Mouse (Mus musculus) MN1 (cell line): ENCODE results near the gene 4933430I17Rik.
"Not testable (repeated sequence)": the region's sequence is repeated elsewhere in the genome, so short reads cannot be mapped to it uniquely, and the experiment has no call there.

ENCODE experiments used
- DNase-seq: peaks from one replicate; pipeline ENCODE4 v3.0.0-alpha.2; 2016; ENCODE audit warnings: low spot score

The 4933430I17Rik gene

DNA sequence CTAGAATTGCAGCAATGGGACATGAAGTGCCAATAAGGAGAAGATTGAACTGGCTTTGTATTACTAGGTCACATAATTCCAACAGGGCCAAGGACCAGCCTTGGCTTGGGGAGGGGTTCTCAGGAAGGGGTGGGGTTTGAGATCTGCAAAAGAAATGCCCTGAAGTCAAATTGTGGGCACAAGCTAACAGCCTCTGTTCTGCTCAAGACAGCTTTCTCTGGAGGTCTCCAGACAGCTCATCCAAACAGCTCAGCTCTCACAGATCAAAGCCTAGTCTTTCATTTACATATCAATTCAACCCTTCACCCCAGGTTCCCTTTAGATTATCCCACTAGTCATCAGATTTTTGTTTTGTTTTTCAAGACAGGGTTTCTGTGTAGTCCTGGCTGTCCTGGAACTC, 19.6 kb downstream of the 4933430I17Rik start:
- DNase-seq = no peak

- DNase-seq = no peak
Measured at GRCm38 (mm10) chr4:62551966-62552365, 26.8 kb downstream of the 4933430I17Rik start.

GRCm38 (mm10) chr4:62557436-62557835, 32.3 kb downstream of the 4933430I17Rik start:
- no peak for DNase-seq

DNA sequence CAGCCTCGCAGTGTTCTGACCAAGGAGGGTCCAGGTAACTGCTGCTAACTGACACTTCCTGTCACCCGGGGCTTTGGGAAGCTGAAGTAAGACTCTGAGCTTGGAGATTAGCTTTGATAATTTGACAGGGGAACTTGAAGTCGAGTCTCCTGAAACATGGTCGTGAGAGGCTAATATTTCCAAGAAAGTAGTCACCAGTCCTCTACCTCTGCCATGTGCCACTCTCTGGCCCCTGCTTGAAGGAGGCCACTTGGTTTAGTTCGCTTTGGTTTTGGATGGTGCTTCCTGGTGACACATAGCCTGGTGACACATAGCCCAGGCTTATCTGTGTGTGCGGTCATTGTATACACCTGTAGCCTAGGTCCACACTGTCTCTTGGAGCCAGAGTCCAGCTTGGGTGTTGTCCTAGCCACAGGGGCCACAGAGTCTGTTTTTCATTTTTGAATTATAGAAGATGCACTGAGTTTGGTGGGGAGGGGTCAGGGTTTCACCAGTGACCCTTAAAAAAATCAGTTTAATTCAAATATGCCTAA, 34.7 kb downstream of the 4933430I17Rik start, which contains the start of gene Rgs3:
Gene Rgs3, plus strand, starts transcription at position 51 of the 533 bp plus-strand sequence.
- DNase-seq = no peak

- peak; percentile 77 for DNase-seq
Measured at GRCm38 (mm10) chr4:62560963-62561629, 35.9 kb downstream of the 4933430I17Rik start.

DNA sequence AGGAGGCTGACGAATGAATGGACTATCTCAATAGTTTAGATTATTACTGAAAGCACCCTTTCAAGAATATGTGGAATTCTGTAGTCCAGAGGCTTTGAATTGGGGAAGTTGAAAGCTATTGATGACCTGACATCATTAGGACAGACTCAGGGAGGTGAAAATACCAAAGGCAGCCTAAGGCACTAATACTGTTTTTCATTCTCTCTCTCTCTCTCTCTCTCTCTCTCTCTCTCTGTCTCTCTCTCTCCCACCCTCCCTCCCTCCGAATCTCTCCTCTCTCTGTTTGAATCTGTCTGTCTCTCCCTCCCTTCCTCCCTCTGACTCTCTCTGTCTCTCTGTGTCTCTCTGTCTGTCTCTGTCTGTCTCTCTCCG, 36.4 kb downstream of the 4933430I17Rik start:
- no peak for DNase-seq

GRCm38 (mm10) chr4:62562006-62562405, 36.8 kb downstream of the 4933430I17Rik start:
- no peak for DNase-seq

DNA sequence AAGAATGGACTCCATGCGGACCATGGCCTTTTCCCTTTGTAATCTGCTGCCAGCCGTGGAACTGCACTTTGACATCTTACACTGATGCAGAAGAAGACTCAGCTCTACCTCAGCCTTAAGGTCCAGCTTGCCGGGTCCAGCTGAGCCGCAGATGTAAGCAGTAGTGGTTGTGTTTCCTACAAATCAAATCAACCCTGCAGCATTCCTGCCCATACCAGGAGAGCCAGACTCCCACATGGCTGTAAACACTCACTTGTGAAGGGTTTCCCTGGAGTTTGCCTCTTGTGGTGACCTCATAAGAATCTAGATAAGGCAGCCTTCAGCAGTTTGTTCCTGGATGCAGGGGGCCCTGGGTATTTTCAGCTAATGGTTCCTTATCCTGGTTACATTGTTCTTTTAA, 41.4 kb downstream of the 4933430I17Rik start:
- DNase-seq = peak; percentile 64

GRCm38 (mm10) chr4:62567696-62568095, 42.5 kb downstream of the 4933430I17Rik start:
- no peak for DNase-seq

DNA sequence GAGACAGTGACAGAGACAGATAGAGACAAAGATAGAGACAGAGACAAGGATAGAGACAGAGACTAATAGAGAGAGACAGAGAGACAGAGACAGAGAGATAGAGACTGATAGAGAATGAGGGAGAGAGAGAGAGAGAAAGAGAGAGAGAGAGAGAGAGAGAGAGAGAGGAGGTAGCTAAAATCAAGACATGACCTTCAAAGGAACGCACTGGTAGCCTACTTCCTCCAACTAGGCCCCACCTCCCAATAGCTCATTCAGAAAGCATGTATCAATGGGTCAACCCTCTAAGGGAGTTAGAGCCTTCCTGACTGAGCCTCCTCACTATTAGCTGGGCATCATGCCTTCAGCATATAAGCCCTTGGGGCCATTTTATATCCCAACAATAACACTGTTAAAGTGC, 43.2 kb downstream of the 4933430I17Rik start:
- no peak for DNase-seq

GRCm38 (mm10) chr4:62569603-62570002, 44.4 kb downstream of the 4933430I17Rik start:
- DNase-seq = no peak

GRCm38 (mm10) chr4:62570029-62570428, 44.9 kb downstream of the 4933430I17Rik start:
- no peak for DNase-seq

DNA sequence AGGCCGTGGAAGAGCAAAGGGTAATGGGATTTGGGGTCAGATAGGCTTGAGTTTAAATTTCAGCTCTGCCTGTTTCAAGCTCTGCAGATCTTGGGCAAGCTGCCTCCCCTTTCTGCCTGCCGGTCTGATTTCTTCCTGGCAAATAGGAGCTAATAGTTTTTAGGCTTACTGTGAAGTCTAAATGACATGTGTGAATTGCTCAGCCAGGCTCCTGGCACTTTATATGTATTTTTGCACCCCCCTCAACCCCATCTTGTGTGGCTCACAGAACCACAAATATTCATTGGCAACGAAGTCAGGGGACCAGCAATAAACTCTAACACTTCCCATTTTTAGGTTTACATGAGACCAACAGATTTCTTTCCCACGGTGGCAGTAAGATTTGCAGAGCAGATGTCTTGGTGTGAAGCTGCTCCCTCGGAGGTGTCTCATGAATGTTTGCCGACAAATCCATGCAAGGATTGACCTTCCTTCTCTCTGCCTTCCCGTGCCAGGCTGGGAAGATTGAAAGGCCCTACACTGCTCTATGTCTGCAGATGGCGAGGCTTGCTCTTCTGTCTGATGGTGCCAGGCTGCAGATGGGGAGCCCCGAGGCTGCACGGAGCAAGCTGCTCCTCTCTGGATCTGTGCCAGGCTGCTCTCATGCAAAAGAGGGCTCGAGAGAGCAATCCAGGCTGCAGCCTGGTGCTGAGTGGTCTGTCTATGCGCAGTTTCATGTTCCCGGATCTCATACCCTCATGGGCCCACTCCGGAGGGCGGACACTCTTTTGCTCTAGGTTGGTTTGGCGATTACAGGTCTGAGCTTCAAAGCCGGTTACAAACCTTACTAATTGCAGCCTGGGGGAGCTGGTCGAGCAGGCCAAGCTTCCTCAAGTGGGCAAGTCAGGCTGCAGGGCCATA, 57.4 kb downstream of the 4933430I17Rik start:
- peak; percentile 62 for DNase-seq

- DNase-seq = peak; percentile 80
Measured at GRCm38 (mm10) chr4:62583265-62584092, 58.3 kb downstream of the 4933430I17Rik start.

- no peak for DNase-seq
Measured at GRCm38 (mm10) chr4:62587067-62587466, 61.9 kb downstream of the 4933430I17Rik start.

- DNase-seq = peak; percentile 32
Measured at GRCm38 (mm10) chr4:62590878-62591277, 65.7 kb downstream of the 4933430I17Rik start.

GRCm38 (mm10) chr4:62591326-62591725, 66.2 kb downstream of the 4933430I17Rik start:
- peak; percentile 77 for DNase-seq

DNA sequence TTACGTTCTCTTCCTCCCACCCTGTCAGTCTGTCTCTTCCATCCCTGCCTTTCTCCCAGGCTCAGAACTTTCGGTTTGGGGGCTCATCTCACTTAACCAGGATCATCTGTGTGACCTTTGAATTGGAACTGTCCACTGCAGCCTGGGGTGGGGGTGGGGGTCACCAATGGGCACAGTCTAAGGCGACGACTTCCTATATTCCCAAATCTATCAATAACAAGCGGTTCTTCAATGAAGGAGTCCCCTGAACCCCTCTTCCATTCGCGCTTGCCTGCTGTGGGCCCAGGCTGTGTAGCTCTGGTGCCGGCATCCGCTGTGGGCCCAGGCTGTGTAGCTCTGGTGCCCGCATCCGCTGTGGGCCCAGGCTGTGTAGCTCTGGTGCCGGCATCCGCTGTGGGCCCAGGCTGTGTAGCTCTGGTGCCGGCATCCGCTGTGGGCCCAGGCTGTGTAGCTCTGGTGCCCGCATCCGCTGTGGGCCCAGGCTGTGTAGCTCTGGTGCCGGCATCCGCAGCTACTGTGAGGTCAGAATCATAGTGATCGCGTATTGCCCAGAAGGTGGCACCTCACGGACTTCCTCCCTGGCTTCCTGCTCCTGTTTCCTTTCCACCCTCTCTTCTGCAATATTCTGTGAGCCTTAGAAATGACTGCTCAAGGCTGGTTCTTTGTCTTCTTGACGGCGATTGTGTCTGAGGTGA, 68.5 kb downstream of the 4933430I17Rik start:
- DNase-seq = not testable (repeated sequence)

DNA sequence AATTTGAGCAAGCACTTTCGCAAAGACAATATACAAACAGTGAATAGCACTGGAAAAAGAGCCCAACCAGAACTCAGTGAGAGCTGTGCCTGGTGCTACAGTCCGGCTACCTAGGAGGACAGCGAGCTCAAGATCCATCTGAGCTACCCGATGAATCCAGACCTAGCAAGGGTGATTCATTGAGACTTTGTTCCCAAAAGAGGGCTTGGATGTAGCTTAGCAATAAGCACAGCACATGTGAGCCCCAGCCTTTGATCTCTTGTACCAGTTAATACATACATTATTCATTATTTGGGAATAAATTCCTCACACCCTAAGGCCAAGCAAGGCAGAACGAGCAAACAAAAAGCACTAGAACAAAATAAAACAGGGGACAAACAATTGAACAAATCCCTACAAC, 69.3 kb downstream of the 4933430I17Rik start:
- no peak for DNase-seq

DNA sequence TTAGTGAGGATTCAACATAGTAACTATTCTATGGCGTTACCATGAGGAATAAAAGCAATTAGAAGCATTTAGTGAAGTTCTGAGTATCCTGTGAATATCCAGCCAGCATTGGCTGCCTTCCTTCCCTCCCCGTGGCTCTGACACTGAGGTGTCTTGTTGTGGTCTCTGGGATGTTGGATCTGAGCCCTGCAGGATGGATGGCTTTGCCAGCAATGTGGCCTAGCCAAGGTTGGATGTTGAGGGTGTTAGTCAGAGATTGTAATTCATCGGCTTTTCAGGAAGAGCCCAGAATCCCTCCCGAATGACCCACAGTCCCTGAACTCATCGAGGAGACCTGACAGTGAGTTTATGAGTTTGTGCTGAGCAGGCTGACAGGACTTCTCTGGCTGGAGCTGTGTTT, 70.9 kb downstream of the 4933430I17Rik start:
- DNase-seq = no peak
